Mouse (Mus musculus): ENCODE measurements at regions not wholly inside any gene's neighbourhood (a gene's known extent, or its start where the extent isn't known, plus 50 kb on each side); places are given as distances from the start of the nearest gene placed in this dataset.
A peak's percentile ranks its signal among the peaks of the same experiment; 100 is the strongest.

GRCm38 (mm10) chr9:41327561-41327960 lies 166.1 kb upstream of the Ubash3b start:
- Histone ChIP-seq H3K4me3 (peak overlapping the region; percentile 1; the same call in 1 of the 2 replicates), H3K4me2 (0 out of 2 replicates have a peak overlapping the region, but pooled peaks have one; percentile 23), H3K27ac (peak overlapping the region; percentile 82)

GRCm38 (mm10) chr9:41326772-41327560 lies 165.5 kb upstream of the Ubash3b start:
- Histone ChIP-seq H3K36me3 (no peaks in the 10 kb centered on the region), H3K27ac (peak overlapping the region; percentile 82), H3K4me2 (peak overlapping the region; percentile 19; the same call in 1 of the 2 replicates), H3K4me3 (0 out of 2 replicates have a peak overlapping the region, but pooled peaks have one; percentile 9), H3K9ac (no peak overlapping the region), H3K4me1 (peaks cover 18% of the 10 kb centered on the region), H3K9me3 (no peaks in the 10 kb centered on the region), H3K27me3 (no peaks in the 10 kb centered on the region)
- ATAC-seq (ENCODE audit: insufficient number of reproducible peaks, low FRiP score, low TSS enrichment, low read depth), result peak; percentile 63; the same call in 1 of the 2 replicates
- 19% methylated on average over 10 of the region's 10 CpGs for WGBS

More at GRCm38 (mm10) chr9:41327561-41327960, 166.1 kb upstream of the Ubash3b start:
- no peak overlapping the region for H3K9ac ChIP-seq
- no peaks in the 10 kb centered on the region for H3K36me3 ChIP-seq
- WGBS, result 33% methylated on average over 1 of the region's 1 CpGs
- no peaks in the 10 kb centered on the region for H3K9me3 ChIP-seq
- no peak for ATAC-seq (ENCODE audit: insufficient number of reproducible peaks, low FRiP score, low TSS enrichment, low read depth)
- H3K27me3 ChIP-seq, result no peaks in the 10 kb centered on the region
- H3K4me1 ChIP-seq, result peaks cover 18% of the 10 kb centered on the region

- Histone ChIP-seq H3K9ac (no peak overlapping the region), H3K4me3 (no peak overlapping the region), H3K27ac (no peak overlapping the region), H3K36me3 (no peaks in the 10 kb centered on the region), H3K9me3 (no peaks in the 10 kb centered on the region), H3K4me2 (no peak overlapping the region), H3K4me1 (peaks cover 4% of the 10 kb centered on the region), H3K27me3 (no peaks in the 10 kb centered on the region)
- WGBS, result 51% methylated on average over 7 of the region's 7 CpGs
- no peak for ATAC-seq (ENCODE audit: insufficient number of reproducible peaks, low FRiP score, low TSS enrichment, low read depth)
Measured at GRCm38 (mm10) chr9:41321521-41321920, 160.0 kb upstream of the Ubash3b start.

- Histone ChIP-seq H3K4me1 (no peaks in the 10 kb centered on the region), H3K4me3 (no peak overlapping the region), H3K27me3 (no peaks in the 10 kb centered on the region), H3K4me2 (no peak overlapping the region), H3K9me3 (no peaks in the 10 kb centered on the region), H3K9ac (no peak overlapping the region), H3K27ac (no peak overlapping the region), H3K36me3 (no peaks in the 10 kb centered on the region)
- ATAC-seq (ENCODE audit: insufficient number of reproducible peaks, low FRiP score, low TSS enrichment, low read depth), result no peak
- WGBS, result 51% methylated on average over 2 of the region's 2 CpGs
Measured at GRCm38 (mm10) chr9:41319066-41319465, 157.6 kb upstream of the Ubash3b start.

- no peak for ATAC-seq (ENCODE audit: insufficient number of reproducible peaks, low FRiP score, low TSS enrichment, low read depth)
Measured at GRCm38 (mm10) chr9:41306229-41306628, 144.7 kb upstream of the Ubash3b start.

GRCm38 (mm10) chr9:41303494-41303828 lies 142.0 kb upstream of the Ubash3b start:
- Histone ChIP-seq H3K27me3 (no peaks in the 10 kb centered on the region), H3K27ac (no peak overlapping the region), H3K9me3 (no peaks in the 10 kb centered on the region), H3K4me1 (peaks cover 4% of the 10 kb centered on the region; the same call in 1 of the 2 replicates), H3K4me2 (no peak overlapping the region), H3K4me3 (no peak overlapping the region), H3K9ac (no peak overlapping the region), H3K36me3 (no peaks in the 10 kb centered on the region)
- ATAC-seq (ENCODE audit: insufficient number of reproducible peaks, low FRiP score, low TSS enrichment, low read depth), result no peak
- WGBS, result 62% methylated on average over 3 of the region's 3 CpGs

More at GRCm38 (mm10) chr9:41306229-41306628, 144.7 kb upstream of the Ubash3b start:
- Histone ChIP-seq H3K27me3 (no peaks in the 10 kb centered on the region), H3K4me3 (no peak overlapping the region), H3K9ac (no peak overlapping the region), H3K4me1 (peaks cover 4% of the 10 kb centered on the region; the same call in 1 of the 2 replicates), H3K9me3 (no peaks in the 10 kb centered on the region), H3K27ac (no peak overlapping the region), H3K36me3 (no peaks in the 10 kb centered on the region), H3K4me2 (no peak overlapping the region)

GRCm38 (mm10) chr9:41302809-41303493 lies 141.5 kb upstream of the Ubash3b start:
- H3K4me2 ChIP-seq, result no peak overlapping the region
- WGBS, result 59% methylated on average over 8 of the region's 8 CpGs
- H3K27ac ChIP-seq, result no peak overlapping the region
- H3K4me3 ChIP-seq, result no peak overlapping the region
- no peaks in the 10 kb centered on the region for H3K36me3 ChIP-seq
- H3K9ac ChIP-seq, result no peak overlapping the region
- peaks cover 4% of the 10 kb centered on the region; the same call in 1 of the 2 replicates for H3K4me1 ChIP-seq
- no peak for ATAC-seq (ENCODE audit: insufficient number of reproducible peaks, low FRiP score, low TSS enrichment, low read depth)
- no peaks in the 10 kb centered on the region for H3K27me3 ChIP-seq
- H3K9me3 ChIP-seq, result no peaks in the 10 kb centered on the region

- H3K4me1 ChIP-seq, result 0 out of 2 replicates have a peak, but pooled peaks cover 4% of the 10 kb centered on the region
- no peak overlapping the region for H3K4me2 ChIP-seq
- no peak overlapping the region for H3K9ac ChIP-seq
- H3K9me3 ChIP-seq, result no peaks in the 10 kb centered on the region
- 89% methylated on average over 4 of the region's 4 CpGs for WGBS
- no peaks in the 10 kb centered on the region for H3K36me3 ChIP-seq
- no peak for ATAC-seq (ENCODE audit: insufficient number of reproducible peaks, low FRiP score, low TSS enrichment, low read depth)
- H3K27me3 ChIP-seq, result no peaks in the 10 kb centered on the region
- H3K4me3 ChIP-seq, result no peak overlapping the region
- H3K27ac ChIP-seq, result no peak overlapping the region
Measured at GRCm38 (mm10) chr9:41286145-41286468, 124.6 kb upstream of the Ubash3b start.

GRCm38 (mm10) chr9:41285266-41286144 lies 124.0 kb upstream of the Ubash3b start:
- Histone ChIP-seq H3K36me3 (no peaks in the 10 kb centered on the region), H3K27ac (no peak overlapping the region), H3K4me2 (no peak overlapping the region), H3K9me3 (no peaks in the 10 kb centered on the region), H3K4me1 (0 out of 2 replicates have a peak, but pooled peaks cover 4% of the 10 kb centered on the region), H3K9ac (no peak overlapping the region), H3K4me3 (no peak overlapping the region), H3K27me3 (no peaks in the 10 kb centered on the region)
- WGBS, result 46% methylated on average over 8 of the region's 8 CpGs
- no peak for ATAC-seq (ENCODE audit: insufficient number of reproducible peaks, low FRiP score, low TSS enrichment, low read depth)

- Histone ChIP-seq H3K9me3 (no peaks in the 10 kb centered on the region), H3K4me1 (peaks cover 6% of the 10 kb centered on the region; the same call in 1 of the 2 replicates), H3K4me2 (no peak overlapping the region), H3K4me3 (no peak overlapping the region), H3K27me3 (no peaks in the 10 kb centered on the region), H3K9ac (no peak overlapping the region), H3K36me3 (no peaks in the 10 kb centered on the region), H3K27ac (no peak overlapping the region)
- no peak for ATAC-seq (ENCODE audit: insufficient number of reproducible peaks, low FRiP score, low TSS enrichment, low read depth)
- 88% methylated on average over 2 of the region's 2 CpGs for WGBS
Measured at GRCm38 (mm10) chr9:41277726-41278125, 116.2 kb upstream of the Ubash3b start.

GRCm38 (mm10) chr9:41273839-41274271 lies 112.4 kb upstream of the Ubash3b start:
- Histone ChIP-seq H3K9me3 (no peaks in the 10 kb centered on the region), H3K4me3 (peak overlapping the region; percentile 38), H3K36me3 (no peaks in the 10 kb centered on the region), H3K4me1 (peaks cover 10% of the 10 kb centered on the region; the same call in 1 of the 2 replicates), H3K27ac (peak overlapping the region; percentile 76), H3K9ac (peak overlapping the region; percentile 21), H3K27me3 (no peaks in the 10 kb centered on the region), H3K4me2 (peak overlapping the region; percentile 67)
- 7% methylated on average over 13 of the region's 13 CpGs for WGBS
- ATAC-seq (ENCODE audit: insufficient number of reproducible peaks, low FRiP score, low TSS enrichment, low read depth), result peak; percentile 10; the same call in 1 of the 2 replicates
